Mouse (Mus musculus) intestine, embryonic 15.5 days (tissue): Measurements from ENCODE around the gene Olfr733. TPM values are rescaled to one million over a fixed set of nuclear protein-coding genes. Genes with fewer than 3 reads are reported as not detected.

Source experiments
- ATAC-seq: fragments of 200-750 bp; cut with Nextera tagmentation; 2 replicates; pipeline ENCODE4 v1.8.0; 2017; ENCODE audit warnings: moderate TSS enrichment, moderate library complexity
- H3K27ac ChIP-seq: fragments of 300-500 bp; sonication (generic); 2 replicates; pipeline ENCODE4 v1.5.1; 2015; ENCODE audit warnings: mild to moderate bottlenecking, inconsistent platforms
- H3K27me3 ChIP-seq: fragments of 300-500 bp; sonication (generic); replicated peaks from 2 replicates; pipeline ENCODE4 v1.6.1; 2015; ENCODE audit warnings: inconsistent platforms
- H3K36me3 ChIP-seq: fragments of 300-500 bp; sonication (generic); 2 replicates; pipeline ENCODE4 v1.6.1; 2015; ENCODE audit warnings: inconsistent platforms
- H3K4me1 ChIP-seq: fragments of 300-500 bp; sonication (generic); replicated peaks from 2 replicates; pipeline ENCODE4 v1.6.1; 2015; ENCODE audit warnings: inconsistent platforms
- H3K4me2 ChIP-seq: fragments of 300-500 bp; sonication (generic); replicated peaks from 2 replicates; pipeline ENCODE4 v1.6.1; 2015; ENCODE audit warnings: mild to moderate bottlenecking, inconsistent platforms
- H3K4me3 ChIP-seq: fragments of 300-500 bp; sonication (generic); replicated peaks from 2 replicates; pipeline ENCODE4 v1.5.1; 2015; ENCODE audit warnings: inconsistent platforms
- H3K9ac ChIP-seq: fragments of 300-500 bp; sonication (generic); 2 replicates; pipeline ENCODE4 v1.6.1; 2015; ENCODE audit warnings: inconsistent platforms
- H3K9me3 ChIP-seq: fragments of 300-500 bp; sonication (generic); 2 replicates; pipeline ENCODE4 v1.6.1; 2016; ENCODE audit warnings: inconsistent platforms
- WGBS: fragments of 180-500 bp; shearing (Covaris S2); methylation state at CpG from one replicate; pipeline ENCODE4 v1.1.7; 2015; 5-methylcytosine and 5-hydroxymethylcytosine counted together
- polyA plus RNA-seq: library from polyadenylated mRNA; unstranded; fragments of >200 nt; fragmentation: Nextera tagmentation; extraction: Ambion mirVana; gene quantifications from 2 replicates; pipeline ENCODE4 v1.2.1, GENCODE M21; 2015

Olfr733 gene
- polyA plus RNA-seq: not detected in 2 replicates

GRCm38 (mm10) chr14:50301422-50301821 lies at the start of gene Olfr733:
Gene Olfr733 (minus strand): TSS chr14:50301522.
- Histone ChIP-seq H3K9ac (no peak within 1 kb of the TSS), H3K36me3 (no peaks in the 10 kb centered on the region), H3K27me3 (no peaks in the 10 kb centered on the region), H3K27ac (no peak within 1 kb of the TSS), H3K9me3 (no peaks in the 10 kb centered on the region), H3K4me1 (no peaks in the 10 kb centered on the region), H3K4me3 (no peak within 1 kb of the TSS), H3K4me2 (no peak within 1 kb of the TSS)
- ATAC-seq: no peak

- 89% methylated on average over 2 of the region's 2 CpGs for WGBS
- no peak for ATAC-seq
Observed at GRCm38 (mm10) chr14:50348796-50349195, 47.5 kb upstream of the Olfr733 start, which contains the start of gene Olfr735. Gene Olfr735 (minus strand): TSS chr14:50348872.

GRCm38 (mm10) chr14:50326661-50327060 lies 25.3 kb upstream of the Olfr733 start, which contains the start of gene Olfr734:
Gene Olfr734 (minus strand): TSS chr14:50326761.
- H3K36me3 ChIP-seq: no peaks in the 10 kb centered on the region
- H3K4me2 ChIP-seq: no peak within 1 kb of the TSS
- no peak for ATAC-seq
- no peak within 1 kb of the TSS for H3K27ac ChIP-seq
- no peak within 1 kb of the TSS for H3K4me3 ChIP-seq
- H3K4me1 ChIP-seq: no peaks in the 10 kb centered on the region
- WGBS: 64% methylated on average over 1 of the region's 1 CpGs
- no peak within 1 kb of the TSS for H3K9ac ChIP-seq
- no peaks in the 10 kb centered on the region for H3K27me3 ChIP-seq
- no peaks in the 10 kb centered on the region for H3K9me3 ChIP-seq

More at GRCm38 (mm10) chr14:50348796-50349195, 47.5 kb upstream of the Olfr733 start, which contains the start of gene Olfr735:
- H3K27me3 ChIP-seq: no peaks in the 10 kb centered on the region
- H3K4me3 ChIP-seq: no peak within 1 kb of the TSS
- H3K4me1 ChIP-seq: no peaks in the 10 kb centered on the region
- no peak within 1 kb of the TSS for H3K9ac ChIP-seq
- H3K9me3 ChIP-seq: no peaks in the 10 kb centered on the region
- H3K27ac ChIP-seq: no peak within 1 kb of the TSS
- H3K36me3 ChIP-seq: no peaks in the 10 kb centered on the region
- no peak within 1 kb of the TSS for H3K4me2 ChIP-seq

GRCm38 (mm10) chr14:50284106-50284505 lies 17.2 kb downstream of the Olfr733 start, which contains the start of gene Olfr732:
Gene Olfr732 (minus strand): TSS chr14:50284206.
- no peaks in the 10 kb centered on the region for H3K27me3 ChIP-seq
- no peak within 1 kb of the TSS for H3K4me3 ChIP-seq
- H3K27ac ChIP-seq: no peak within 1 kb of the TSS
- 89% methylated on average over 1 of the region's 1 CpGs for WGBS
- H3K4me2 ChIP-seq: no peak within 1 kb of the TSS
- H3K4me1 ChIP-seq: no peaks in the 10 kb centered on the region
- H3K9me3 ChIP-seq: no peaks in the 10 kb centered on the region
- no peaks in the 10 kb centered on the region for H3K36me3 ChIP-seq
- H3K9ac ChIP-seq: no peak within 1 kb of the TSS
- no peak for ATAC-seq

Other genes with a start within 250 kb of the Olfr733 start
- gene Olfr726, start 210.6 kb downstream of the Olfr733 start, polyA plus RNA-seq: not detected in 2 replicates
- gene Olfr727, start 178.3 kb downstream of the Olfr733 start, polyA plus RNA-seq: not detected in 2 replicates
- not detected in 2 replicates for gene Olfr728, start 158.8 kb downstream of the Olfr733 start, polyA plus RNA-seq
- not detected in 2 replicates for gene Olfr729, start 148.6 kb downstream of the Olfr733 start, polyA plus RNA-seq
- gene Olfr730, start 113.3 kb downstream of the Olfr733 start, polyA plus RNA-seq: not detected in 2 replicates
- not detected in 2 replicates for gene Olfr731, start 59.7 kb downstream of the Olfr733 start, polyA plus RNA-seq
- gene Olfr732, start 17.3 kb downstream of the Olfr733 start, polyA plus RNA-seq: not detected in 2 replicates
- not detected in 2 replicates for gene Olfr734, start 25.2 kb upstream of the Olfr733 start, polyA plus RNA-seq
- gene Olfr735, start 47.4 kb upstream of the Olfr733 start, polyA plus RNA-seq: not detected in 2 replicates
- 0.10 TPM in 1 of 2 replicates, not detected in the other for gene Tlr11, start 56.4 kb upstream of the Olfr733 start, polyA plus RNA-seq
- not detected in 2 replicates for gene Olfr736, start 79.6 kb upstream of the Olfr733 start, polyA plus RNA-seq
- not detected in 2 replicates for gene Olfr738, start 106.0 kb upstream of the Olfr733 start, polyA plus RNA-seq
- gene Olfr739, start 117.1 kb upstream of the Olfr733 start, polyA plus RNA-seq: not detected in 2 replicates
- not detected in 2 replicates for gene Olfr740, start 144.0 kb upstream of the Olfr733 start, polyA plus RNA-seq
- gene Olfr741, start 171.2 kb upstream of the Olfr733 start, polyA plus RNA-seq: not detected in 2 replicates
- gene Olfr742, start 202.1 kb upstream of the Olfr733 start, polyA plus RNA-seq: not detected in 2 replicates
- gene Olfr743, start 220.3 kb upstream of the Olfr733 start, polyA plus RNA-seq: not detected in 2 replicates